Mouse (Mus musculus) stomach, postnatal 0 days (tissue): Measurements from ENCODE around the gene Gm11554.
"Not testable (repeated sequence)": the region's sequence is repeated elsewhere in the genome, so short reads cannot be mapped to it uniquely, and the experiment has no call there.

ENCODE experiments used
- CTCF ChIP-seq: IDR thresholded peaks from 2 replicates; pipeline ENCODE4 v1.5.1; 2016; ENCODE audit warnings: antibody characterized with exemption, low read depth, mild to moderate bottlenecking, moderate library complexity
- EP300 ChIP-seq: optimal IDR thresholded peaks from 2 replicates; pipeline ENCODE3; 2016; ENCODE audit warnings: antibody characterized with exemption

GRCm38 (mm10) chr11:99798832-99799231, 5.4 kb downstream of the Gm11554 start, which contains the start of gene Gm11569:
- not testable (repeated sequence) for TF ChIP-seq CTCF, EP300
